Mouse (Mus musculus) spleen, postnatal 10 days (tissue): ENCODE results near the gene Tnfaip3.

Source experiments
- DNase-seq, 2 experiments: peaks; one replicate each; pipeline ENCODE4 v3.0.0; 2021 to 2022; ENCODE audit warnings: low spot score in 2 of 2

The Tnfaip3 gene

GRCm38 (mm10) chr10:18966893-18967292, 48.6 kb downstream of the Tnfaip3 start:
- DNase-seq: no peak

GRCm38 (mm10) chr10:18965601-18966000, 49.9 kb downstream of the Tnfaip3 start:
- no peak for DNase-seq

GRCm38 (mm10) chr10:18964856-18965255, 50.6 kb downstream of the Tnfaip3 start:
- peak in 1 of 2 experiments; percentile 20 for DNase-seq

GRCm38 (mm10) chr10:18959777-18960492, 55.5 kb downstream of the Tnfaip3 start:
- no peak for DNase-seq

DNA sequence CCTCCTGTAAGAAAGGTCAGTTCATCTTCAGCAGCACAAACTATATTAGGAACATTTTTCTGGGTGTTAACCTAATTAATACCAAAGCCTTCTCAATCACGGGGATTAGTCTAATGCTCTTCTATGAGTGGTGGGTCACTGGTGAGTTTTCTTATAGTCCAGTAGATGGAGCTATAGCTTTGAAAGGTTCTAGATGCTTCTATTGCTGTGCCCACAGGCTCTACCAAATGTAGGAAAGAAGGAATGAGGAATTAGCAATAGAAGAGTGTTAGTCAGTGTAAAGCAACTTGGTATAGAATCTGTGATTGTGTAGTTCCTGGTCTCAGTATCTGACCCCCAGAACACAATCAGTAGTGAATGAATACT, 61.8 kb downstream of the Tnfaip3 start:
- no peak for DNase-seq

DNA sequence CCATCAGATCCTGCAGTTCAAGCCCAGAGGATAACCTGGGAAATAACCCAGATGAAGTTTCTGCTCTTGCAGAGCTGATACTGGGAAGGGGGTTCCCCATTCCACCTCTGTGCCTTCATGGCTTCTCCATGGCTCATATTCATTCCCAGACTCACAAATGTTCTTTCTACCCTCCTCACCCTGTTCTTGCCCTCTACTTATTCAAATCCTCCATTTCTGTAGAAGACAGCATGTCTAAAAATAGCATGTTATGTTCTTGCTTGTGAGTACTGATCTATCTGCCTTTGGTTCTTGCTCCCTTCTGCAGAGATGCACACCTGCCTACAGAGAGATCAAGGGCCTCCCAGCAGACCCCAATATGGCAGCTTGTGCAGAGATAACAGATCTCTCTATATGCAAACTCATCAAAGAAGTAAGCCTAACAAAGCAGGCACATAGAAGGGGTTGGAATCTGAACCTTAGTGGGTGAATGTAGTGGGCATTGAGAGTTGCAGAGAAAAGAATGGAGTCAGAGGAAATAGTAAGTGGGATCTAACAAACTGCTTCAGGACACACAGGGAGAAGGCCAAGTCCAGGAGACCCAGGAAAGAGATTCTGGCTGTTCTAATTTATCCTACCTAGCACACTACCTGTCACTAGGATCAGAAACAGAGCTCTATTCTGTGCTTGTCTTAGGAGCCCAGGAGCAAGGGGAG, 62.3 kb downstream of the Tnfaip3 start:
- DNase-seq: no peak
